Mouse (Mus musculus) MEL (cell line): ENCODE data around the gene B230104I21Rik. TPM values are rescaled to one million over a fixed set of nuclear protein-coding genes. Genes with fewer than 3 reads are reported as not detected.

Experiments
- DNase-seq: peaks from one replicate; pipeline ENCODE4 v3.0.0; 2011; ENCODE audit warnings: low read depth, low spot score
- H3K27ac ChIP-seq: 2 replicates; pipeline ENCODE4 v1.5.1; 2012; ENCODE audit warnings: low read depth, mild to moderate bottlenecking, control low read depth, low read length, moderate library complexity; ENCODE audit not compliant: control insufficient read depth
- H3K27me3 ChIP-seq, 2 experiments: fragments of 150-350 bp in 1 of 2; sonication (generic) in 1 of 2; 2 replicates each; pipeline ENCODE4 v1.6.1; 2012; ENCODE audit warnings: low read length in 2 of 2, mild to moderate bottlenecking in 2 of 2, improper control_type of control experiment in 1 of 2, moderate library complexity in 1 of 2; ENCODE audit not compliant: insufficient read depth in 2 of 2, control insufficient read depth in 1 of 2
- H3K36me3 ChIP-seq, 2 experiments: 2 replicates each; pipeline ENCODE4 v1.6.1; 2012 to 2014; ENCODE audit warnings: low read length in 2 of 2, improper control_type of control experiment in 1 of 2, inconsistent platforms in 1 of 2, mild to moderate bottlenecking in 1 of 2; ENCODE audit not compliant: insufficient read depth in 2 of 2, control insufficient read depth in 1 of 2
- H3K4me1 ChIP-seq, 2 experiments: fragments of 150-350 bp in 1 of 2; sonication (generic) in 1 of 2; 2 replicates each; pipeline ENCODE4 v1.6.1; 2012; ENCODE audit warnings: low read length in 2 of 2, improper control_type of control experiment in 1 of 2, mild to moderate bottlenecking in 1 of 2; ENCODE audit not compliant: insufficient read depth in 2 of 2, control insufficient read depth in 1 of 2
- H3K4me3 ChIP-seq, 2 experiments: fragments of 150-350 bp in 1 of 2; sonication (generic) in 1 of 2; 2 replicates each; pipeline ENCODE4 v1.5.1; 2012; ENCODE audit warnings: low read depth in 2 of 2, low read length in 2 of 2, mild to moderate bottlenecking in 2 of 2, moderate library complexity in 2 of 2, control low read depth in 1 of 2, improper control_type of control experiment in 1 of 2; ENCODE audit not compliant: control insufficient read depth in 1 of 2, insufficient read depth in 1 of 2
- H3K79me2 ChIP-seq: 2 replicates; pipeline ENCODE4 v1.6.1; 2012; ENCODE audit warnings: mild to moderate bottlenecking, low read length, moderate library complexity; ENCODE audit not compliant: control insufficient read depth, poor library complexity, insufficient read depth
- H3K9ac ChIP-seq: 2 replicates; pipeline ENCODE4 v1.6.1; 2012; ENCODE audit warnings: low read depth, mild to moderate bottlenecking, control low read depth, low read length, moderate library complexity; ENCODE audit not compliant: control insufficient read depth, poor library complexity, severe bottlenecking
- H3K9me3 ChIP-seq: fragments of 150-350 bp; sonication (generic); replicated peaks from 2 replicates; pipeline ENCODE4 v1.6.1; 2012; ENCODE audit warnings: mild to moderate bottlenecking, low read length, improper control_type of control experiment, moderate library complexity; ENCODE audit not compliant: insufficient read depth
- CHD1 ChIP-seq: IDR thresholded peaks from 2 replicates; pipeline ENCODE4 v1.6.1; 2012; ENCODE audit warnings: low read depth, mild to moderate bottlenecking, inconsistent platforms, low read length, improper control_type of control experiment
- CHD2 ChIP-seq: IDR thresholded peaks from 2 replicates; pipeline ENCODE4 v1.6.1; 2011; ENCODE audit warnings: low read length, improper control_type of control experiment
- E2F4 ChIP-seq: IDR thresholded peaks from 2 replicates; pipeline ENCODE4 v1.6.1; 2011; ENCODE audit warnings: low read depth, low read length, improper control_type of control experiment, borderline replicate concordance
- ELF1 ChIP-seq: IDR thresholded peaks from 2 replicates; pipeline ENCODE4 v1.6.1; 2014; ENCODE audit warnings: low read depth, mild to moderate bottlenecking, inconsistent platforms, low read length, improper control_type of control experiment, moderate library complexity
- EP300 ChIP-seq, 2 experiments: IDR thresholded peaks; 2 replicates each; pipeline ENCODE4 v1.6.1; 2011; ENCODE audit warnings: improper control_type of control experiment in 2 of 2, low read length in 2 of 2, low read depth in 1 of 2, mild to moderate bottlenecking in 1 of 2
- GATA1 ChIP-seq: IDR thresholded peaks from 2 replicates; pipeline ENCODE4 v1.6.1; 2011; ENCODE audit warnings: low read depth, low read length, improper control_type of control experiment
- KAT2A ChIP-seq: conservative IDR thresholded peaks from 2 replicates; pipeline ENCODE4 v1.6.1; 2012; ENCODE audit warnings: low read depth, low read length, improper control_type of control experiment, inconsistent platforms
- MAFK ChIP-seq: IDR thresholded peaks from 2 replicates; pipeline ENCODE4 v1.6.1; 2011; ENCODE audit warnings: low read depth, mild to moderate bottlenecking, low read length, improper control_type of control experiment, borderline replicate concordance
- MYB ChIP-seq: IDR thresholded peaks from 2 replicates; pipeline ENCODE4 v1.6.1; 2011; ENCODE audit warnings: mild to moderate bottlenecking, low read depth, low read length, improper control_type of control experiment
- MYC ChIP-seq: IDR thresholded peaks from 2 replicates; pipeline ENCODE4 v1.6.1; 2011; ENCODE audit warnings: low read depth, mild to moderate bottlenecking, low read length, improper control_type of control experiment, moderate library complexity
- POLR2A ChIP-seq, 2 experiments: IDR thresholded peaks; 2 replicates each; pipeline ENCODE4 v1.6.1; 2011 to 2012; ENCODE audit warnings: low read length in 2 of 2, mild to moderate bottlenecking in 2 of 2, control low read depth in 1 of 2, improper control_type of control experiment in 1 of 2, low read depth in 1 of 2, moderate library complexity in 1 of 2; ENCODE audit not compliant: control insufficient read depth in 1 of 2, insufficient read depth in 1 of 2, poor library complexity in 1 of 2
- RAD21 ChIP-seq: IDR thresholded peaks from 2 replicates; pipeline ENCODE4 v1.6.1; 2011; ENCODE audit warnings: mild to moderate bottlenecking, low read depth, low read length, improper control_type of control experiment
- SIN3A ChIP-seq: IDR thresholded peaks from 2 replicates; pipeline ENCODE4 v1.6.1; 2012; ENCODE audit warnings: low read length, improper control_type of control experiment, inconsistent platforms
- TBP ChIP-seq: IDR thresholded peaks from 2 replicates; pipeline ENCODE4 v1.8.0; 2011; ENCODE audit warnings: low read depth, low read length, improper control_type of control experiment
- UBTF ChIP-seq: IDR thresholded peaks from 2 replicates; pipeline ENCODE4 v1.6.1; 2012; ENCODE audit warnings: low read depth, mild to moderate bottlenecking, inconsistent platforms, low read length, improper control_type of control experiment, moderate library complexity, borderline replicate concordance; ENCODE audit not compliant: insufficient read depth
- USF1 ChIP-seq: IDR thresholded peaks from 2 replicates; pipeline ENCODE4 v1.6.1; 2014; ENCODE audit warnings: low read depth, mild to moderate bottlenecking, inconsistent platforms, low read length, improper control_type of control experiment, moderate library complexity
- USF2 ChIP-seq, 2 experiments: IDR thresholded peaks; 2 replicates each; pipeline ENCODE4 v1.6.1; 2011 to 2012; ENCODE audit warnings: improper control_type of control experiment in 2 of 2, low read length in 2 of 2, borderline replicate concordance in 1 of 2, inconsistent platforms in 1 of 2, low read depth in 1 of 2, mild to moderate bottlenecking in 1 of 2; ENCODE audit not compliant: insufficient read depth in 1 of 2
- ZKSCAN1 ChIP-seq: IDR thresholded peaks from 2 replicates; pipeline ENCODE4 v1.6.1; 2012; ENCODE audit warnings: low read depth, mild to moderate bottlenecking, inconsistent platforms, low read length, improper control_type of control experiment, moderate library complexity
- ZMIZ1 ChIP-seq: IDR thresholded peaks from 2 replicates; pipeline ENCODE4 v1.6.1; 2012; ENCODE audit warnings: low read depth, mild to moderate bottlenecking, inconsistent platforms, low read length, improper control_type of control experiment, moderate library complexity
- ZNF384 ChIP-seq: IDR thresholded peaks from 2 replicates; pipeline ENCODE4 v1.6.1; 2012; ENCODE audit warnings: low read depth, mild to moderate bottlenecking, inconsistent platforms, low read length, improper control_type of control experiment
- polyA plus RNA-seq, 2 experiments: library from polyadenylated mRNA; stranded (reverse) in 1 of 2; unstranded in 1 of 2; fragments of >175 nt in 1 of 2; fragments of >200 nt in 1 of 2; gene quantifications; 2 replicates each; pipeline versions ENCODE4 v1.2.1 to v1.2.4; 2012; ENCODE audit warnings: low replicate concordance in 2 of 2, low read depth in 1 of 2; ENCODE audit not compliant: insufficient read length in 2 of 2, insufficient read depth in 1 of 2, missing spikeins in 1 of 2
- total RNA-seq: library from RNA; depleted of rRNA; stranded (reverse); fragments of 300-350 nt; gene quantifications from 2 replicates; pipeline ENCODE4 v1.2.3, GENCODE M21; 2012

Gene B230104I21Rik
- total and polyA plus RNA-seq, 3 experiments, result not detected

- Histone ChIP-seq H3K4me3 (no peak overlapping the region), H3K79me2 (no peaks in the 10 kb centered on the region), H3K36me3 (no peaks in the 10 kb centered on the region), H3K27ac (no peak overlapping the region), H3K9ac (no peak overlapping the region)
- no peak for DNase-seq
- no peak for TF ChIP-seq MAFK
- no peak for TF ChIP-seq E2F4
- TF ChIP-seq GATA1, result no peak
- TF ChIP-seq CHD2, result no peak
- no peak for TF ChIP-seq KAT2A
- no peak for TF ChIP-seq USF2 (IDR thresholded peaks at IDR 0.05; ENCODE audit: borderline replicate concordance in 1 of 2, insufficient read depth in 1 of 2, low read depth in 1 of 2, low read length in 2 of 2)
- TF ChIP-seq, all 39 proteins: peak for 0
- H3K4me1 ChIP-seq, result no peaks in the 10 kb centered on the region
- no peaks in the 10 kb centered on the region; the same call in 1 of the 2 replicates for H3K9me3 ChIP-seq
- no peaks in the 10 kb centered on the region; a peak in 1 of 4 replicates for H3K27me3 ChIP-seq
Observed at GRCm38 (mm10) chr4:154348197-154348786, 12.4 kb downstream of the B230104I21Rik start.

DNA sequence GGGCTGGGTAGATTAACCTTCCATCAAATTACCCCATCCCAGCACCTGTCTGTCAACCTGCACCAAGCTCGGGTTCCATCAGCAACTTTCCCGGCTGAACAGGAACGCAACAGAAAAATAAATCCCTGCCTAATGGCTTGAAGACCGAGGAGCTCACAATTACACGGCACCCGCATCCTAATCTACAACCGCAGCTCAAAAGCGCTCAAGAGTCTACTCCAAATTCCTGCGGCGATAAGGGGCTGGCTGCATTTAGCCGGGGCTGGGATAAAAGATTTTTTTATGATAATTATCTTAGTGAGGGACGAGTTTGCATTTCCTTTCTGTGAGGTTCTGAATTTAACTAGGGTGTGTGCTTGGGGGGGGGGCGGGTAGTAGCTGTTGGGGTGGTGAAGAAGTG is 16.3 kb downstream of the B230104I21Rik start:
- TF ChIP-seq MYB (no peak), ZKSCAN1 (no peak), MYC (no peak), TBP (no peak), EP300 (IDR thresholded peaks at IDR 0.05; ENCODE audit: low read depth in 1 of 2, low read length in 2 of 2) (no peak), USF1 (no peak), POLR2A (IDR thresholded peaks at IDR 0.05; ENCODE audit: control insufficient read depth in 1 of 2, insufficient read depth in 1 of 2, low read depth in 1 of 2, low read length in 2 of 2, poor library complexity in 1 of 2) (no peak), GATA1 (no peak), RAD21 (no peak)
- Histone ChIP-seq H3K9ac (no peak overlapping the region), H3K9me3 (no peaks in the 10 kb centered on the region), H3K79me2 (no peaks in the 10 kb centered on the region), H3K27ac (no peak overlapping the region), H3K27me3 (no peaks in the 10 kb centered on the region), H3K4me3 (no peak overlapping the region), H3K36me3 (no peaks in the 10 kb centered on the region), H3K4me1 (no peaks in the 10 kb centered on the region)
- no peak for DNase-seq

GRCm38 (mm10) chr4:154355408-154355807 is 19.5 kb downstream of the B230104I21Rik start:
- H3K79me2 ChIP-seq, result no peaks in the 10 kb centered on the region
- H3K4me3 ChIP-seq, result no peak overlapping the region
- H3K9me3 ChIP-seq, result no peaks in the 10 kb centered on the region
- no peak for TF ChIP-seq SIN3A
- no peak for TF ChIP-seq GATA1
- TF ChIP-seq USF2 (IDR thresholded peaks at IDR 0.05; ENCODE audit: borderline replicate concordance in 1 of 2, insufficient read depth in 1 of 2, low read depth in 1 of 2, low read length in 2 of 2), result no peak
- TF ChIP-seq ELF1, result no peak
- TF ChIP-seq CHD1, result no peak
- no peak for TF ChIP-seq UBTF
- no peak for TF ChIP-seq ZMIZ1
- TF ChIP-seq ZNF384, result no peak
- no peak for DNase-seq
- H3K27me3 ChIP-seq, result no peaks in the 10 kb centered on the region
- H3K27ac ChIP-seq, result no peak overlapping the region
- H3K36me3 ChIP-seq, result no peaks in the 10 kb centered on the region
- no peaks in the 10 kb centered on the region for H3K4me1 ChIP-seq
- no peak overlapping the region for H3K9ac ChIP-seq
